Mouse (Mus musculus) heart, embryonic 10.5 days (tissue): ENCODE results near the gene Fmnl3. TPM values are rescaled to one million over a fixed set of nuclear protein-coding genes. Genes with fewer than 3 reads are reported as not detected.

Experiments
- DNase-seq: peaks from one replicate; pipeline ENCODE4 v3.0.0-alpha.2; 2017; ENCODE audit warnings: low spot score
- H3K27ac ChIP-seq: fragments of 300-500 bp; sonication (generic); 2 replicates; pipeline ENCODE4 v1.5.1; 2016; ENCODE audit warnings: mild to moderate bottlenecking
- H3K27me3 ChIP-seq: fragments of 300-500 bp; sonication (generic); 2 replicates; pipeline ENCODE4 v1.6.1; 2016; ENCODE audit warnings: mild to moderate bottlenecking; ENCODE audit not compliant: poor library complexity, insufficient read depth, severe bottlenecking
- H3K36me3 ChIP-seq: fragments of 300-500 bp; sonication (generic); 2 replicates; pipeline ENCODE4 v1.6.1; 2016; ENCODE audit warnings: mild to moderate bottlenecking, moderate library complexity
- H3K4me1 ChIP-seq: fragments of 300-500 bp; sonication (generic); 2 replicates; pipeline ENCODE4 v1.6.1; 2016; ENCODE audit warnings: mild to moderate bottlenecking
- H3K4me3 ChIP-seq: fragments of 300-500 bp; sonication (generic); 2 replicates; pipeline ENCODE4 v1.5.1; 2016; ENCODE audit warnings: mild to moderate bottlenecking, moderate library complexity
- H3K9me3 ChIP-seq: fragments of 300-500 bp; sonication (generic); 2 replicates; pipeline ENCODE4 v1.6.1; 2016; ENCODE audit warnings: mild to moderate bottlenecking, moderate library complexity
- WGBS: fragments of 180-500 bp; shearing (Covaris S2); methylation state at CpG from one replicate; pipeline ENCODE4 v1.1.7; 2016; 5-methylcytosine and 5-hydroxymethylcytosine counted together
- polyA plus RNA-seq: library from polyadenylated mRNA; unstranded; fragments of >200 nt; fragmentation: Nextera tagmentation; extraction: Ambion mirVana; gene quantifications from 2 replicates; pipeline ENCODE4 v1.2.1, GENCODE M21; 2016

Fmnl3 gene
- polyA plus RNA-seq, 1 experiment from 2014 or later, result 17.5 TPM

DNA sequence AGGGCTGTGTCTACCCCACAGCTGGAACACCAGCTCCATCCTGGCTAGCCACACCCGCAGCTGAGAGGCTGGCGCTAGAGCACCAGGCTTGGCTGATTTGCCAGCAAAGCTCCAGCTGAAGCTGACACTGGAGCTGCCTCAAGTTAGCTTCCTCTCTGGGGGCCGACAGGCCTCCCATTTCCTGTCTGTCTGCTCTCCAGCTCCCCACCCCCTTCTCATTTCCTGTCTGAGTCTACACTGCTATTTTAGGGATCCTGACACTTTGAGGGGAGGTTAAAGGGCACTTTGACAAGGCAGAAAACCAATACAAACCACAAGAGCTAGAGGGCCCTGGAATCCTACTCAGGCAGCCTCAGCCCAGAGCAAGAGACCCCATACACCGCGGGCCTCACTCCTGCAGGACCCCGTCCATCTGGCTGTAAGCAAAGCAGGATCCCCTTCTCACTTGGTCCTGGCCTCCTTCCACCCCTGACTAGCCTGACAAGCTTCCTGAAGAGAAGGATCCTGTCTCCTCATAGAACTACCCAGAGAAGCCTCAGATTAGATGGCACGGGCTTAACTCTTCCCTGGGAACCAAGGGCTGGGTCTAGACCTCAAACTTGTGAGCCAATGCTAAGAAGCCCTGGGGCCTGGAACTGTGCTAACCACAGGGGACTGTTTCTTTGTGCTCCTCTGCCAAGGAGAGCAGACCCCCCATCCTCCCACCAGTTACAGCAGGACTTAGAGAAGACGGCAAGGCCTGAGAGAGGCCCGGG is 37.2 kb downstream of the Fmnl3 start:
- Histone ChIP-seq H3K4me1 (peaks cover 92% of the 10 kb centered on the region), H3K27ac (peak overlapping the region; percentile 92), H3K4me3 (peak overlapping the region; percentile 31), H3K9me3 (no peaks in the 10 kb centered on the region), H3K36me3 (peaks cover 34% of the 10 kb centered on the region), H3K27me3 (no peaks in the 10 kb centered on the region)
- peak; percentile 91 for DNase-seq
- WGBS, result 27% methylated on average over 9 of the region's 9 CpGs

DNA sequence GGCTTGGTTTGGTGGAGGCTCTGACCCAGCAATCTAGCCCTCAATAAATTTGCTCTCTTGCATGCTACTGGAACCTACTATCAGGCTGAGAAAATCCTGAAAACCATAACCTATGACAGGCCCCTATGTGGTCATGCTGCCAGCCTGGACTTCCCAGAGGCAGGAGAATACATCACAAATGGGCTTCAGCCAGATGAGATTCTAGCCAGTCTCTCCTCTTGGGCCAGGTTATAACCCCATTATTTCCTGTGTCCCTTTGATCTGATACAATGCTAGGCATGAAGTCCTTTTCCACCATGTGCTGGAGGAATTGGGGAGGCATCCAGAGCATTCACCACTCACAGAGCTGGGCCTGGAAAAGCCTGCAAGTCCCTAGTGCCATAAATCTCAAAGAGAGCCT is 38.2 kb downstream of the Fmnl3 start:
- H3K4me3 ChIP-seq, result no peak overlapping the region
- H3K36me3 ChIP-seq, result peaks cover 43% of the 10 kb centered on the region
- no peak for DNase-seq
- H3K27ac ChIP-seq, result peak overlapping the region; percentile 92
- H3K4me1 ChIP-seq, result peaks cover 86% of the 10 kb centered on the region
- no peaks in the 10 kb centered on the region for H3K27me3 ChIP-seq
- H3K9me3 ChIP-seq, result no peaks in the 10 kb centered on the region

GRCm38 (mm10) chr15:99331341-99331740 is 38.9 kb downstream of the Fmnl3 start:
- WGBS, result 87% methylated on average over 5 of the region's 5 CpGs

GRCm38 (mm10) chr15:99330324-99330723 is 40.0 kb downstream of the Fmnl3 start:
- WGBS, result 58% methylated on average over 2 of the region's 2 CpGs

More at GRCm38 (mm10) chr15:99331341-99331740, 38.9 kb downstream of the Fmnl3 start:
- peak overlapping the region; percentile 92; the same call in 1 of the 2 replicates for H3K27ac ChIP-seq
- H3K36me3 ChIP-seq, result peaks cover 51% of the 10 kb centered on the region
- H3K27me3 ChIP-seq, result no peaks in the 10 kb centered on the region
- peaks cover 79% of the 10 kb centered on the region for H3K4me1 ChIP-seq
- H3K9me3 ChIP-seq, result no peaks in the 10 kb centered on the region
- no peak overlapping the region for H3K4me3 ChIP-seq
- no peak for DNase-seq

GRCm38 (mm10) chr15:99328011-99328410 is 42.3 kb downstream of the Fmnl3 start:
- no peak for DNase-seq
- H3K4me3 ChIP-seq, result no peak overlapping the region
- peaks cover 45% of the 10 kb centered on the region for H3K4me1 ChIP-seq
- no peaks in the 10 kb centered on the region for H3K27me3 ChIP-seq
- H3K36me3 ChIP-seq, result peaks cover 70% of the 10 kb centered on the region
- 0 out of 2 replicates have a peak overlapping the region, but pooled peaks have one; percentile 39 for H3K27ac ChIP-seq
- no peaks in the 10 kb centered on the region for H3K9me3 ChIP-seq
- 90% methylated on average over 5 of the region's 5 CpGs for WGBS

More at GRCm38 (mm10) chr15:99330324-99330723, 40.0 kb downstream of the Fmnl3 start:
- Histone ChIP-seq H3K36me3 (peaks cover 55% of the 10 kb centered on the region), H3K4me3 (no peak overlapping the region), H3K4me1 (peaks cover 69% of the 10 kb centered on the region), H3K27me3 (no peaks in the 10 kb centered on the region), H3K9me3 (no peaks in the 10 kb centered on the region), H3K27ac (peak overlapping the region; percentile 32)
- no peak for DNase-seq

GRCm38 (mm10) chr15:99326959-99327358 is 43.3 kb downstream of the Fmnl3 start:
- Histone ChIP-seq H3K4me1 (peaks cover 35% of the 10 kb centered on the region), H3K27ac (0 out of 2 replicates have a peak overlapping the region, but pooled peaks have one; percentile 57), H3K4me3 (no peak overlapping the region), H3K27me3 (no peaks in the 10 kb centered on the region), H3K36me3 (peaks cover 80% of the 10 kb centered on the region), H3K9me3 (no peaks in the 10 kb centered on the region)
- WGBS, result 65% methylated on average over 1 of the region's 1 CpGs
- no peak for DNase-seq

GRCm38 (mm10) chr15:99326407-99326806 is 43.9 kb downstream of the Fmnl3 start:
- DNase-seq, result no peak
- H3K9me3 ChIP-seq, result no peaks in the 10 kb centered on the region
- no peaks in the 10 kb centered on the region for H3K27me3 ChIP-seq
- H3K4me3 ChIP-seq, result no peak overlapping the region
- 37% methylated on average over 2 of the region's 2 CpGs for WGBS
- H3K4me1 ChIP-seq, result peaks cover 29% of the 10 kb centered on the region
- H3K36me3 ChIP-seq, result peaks cover 81% of the 10 kb centered on the region
- H3K27ac ChIP-seq, result peak overlapping the region; percentile 57; the same call in 1 of the 2 replicates

GRCm38 (mm10) chr15:99325598-99325997 is 44.7 kb downstream of the Fmnl3 start:
- H3K4me3 ChIP-seq, result no peak overlapping the region
- no peak overlapping the region for H3K27ac ChIP-seq
- DNase-seq, result no peak
- no peaks in the 10 kb centered on the region for H3K27me3 ChIP-seq
- peaks cover 86% of the 10 kb centered on the region for H3K36me3 ChIP-seq
- H3K4me1 ChIP-seq, result peaks cover 26% of the 10 kb centered on the region
- WGBS, result 89% methylated on average over 6 of the region's 6 CpGs
- H3K9me3 ChIP-seq, result no peaks in the 10 kb centered on the region

- no peak overlapping the region for H3K4me3 ChIP-seq
- 80% methylated on average over 9 of the region's 9 CpGs for WGBS
- H3K36me3 ChIP-seq, result peaks cover 94% of the 10 kb centered on the region
Observed at GRCm38 (mm10) chr15:99324151-99324550, 46.1 kb downstream of the Fmnl3 start.

DNA sequence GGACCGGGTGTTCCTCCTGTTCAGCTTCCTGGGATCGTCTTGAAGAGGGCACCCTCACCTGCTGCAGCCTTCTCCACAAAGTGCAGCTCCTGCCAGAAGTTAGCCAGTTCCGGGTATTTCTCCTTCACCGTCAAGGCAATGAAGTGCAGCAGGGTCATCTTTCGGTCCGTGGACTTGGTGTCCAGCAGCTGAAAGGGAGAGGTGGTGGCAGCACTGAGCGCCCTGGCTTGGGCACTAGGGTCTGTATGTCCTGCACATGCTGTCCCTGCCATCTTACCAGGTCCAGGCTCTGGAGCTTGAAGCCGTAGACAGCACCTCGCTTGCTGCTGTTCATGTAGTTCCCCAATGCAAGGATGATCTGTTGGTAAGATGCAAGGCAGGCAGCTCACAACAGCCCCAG is 49.3 kb downstream of the Fmnl3 start:
- 80% methylated on average over 9 of the region's 9 CpGs for WGBS
- Histone ChIP-seq H3K27ac (no peak overlapping the region), H3K4me3 (no peak overlapping the region), H3K27me3 (no peaks in the 10 kb centered on the region), H3K9me3 (no peaks in the 10 kb centered on the region), H3K4me1 (peaks cover 24% of the 10 kb centered on the region), H3K36me3 (peaks cover 95% of the 10 kb centered on the region)
- DNase-seq, result no peak

More at GRCm38 (mm10) chr15:99324151-99324550, 46.1 kb downstream of the Fmnl3 start:
- Histone ChIP-seq H3K9me3 (no peaks in the 10 kb centered on the region), H3K4me1 (peaks cover 19% of the 10 kb centered on the region), H3K27me3 (no peaks in the 10 kb centered on the region), H3K27ac (no peak overlapping the region)
- DNase-seq, result no peak

DNA sequence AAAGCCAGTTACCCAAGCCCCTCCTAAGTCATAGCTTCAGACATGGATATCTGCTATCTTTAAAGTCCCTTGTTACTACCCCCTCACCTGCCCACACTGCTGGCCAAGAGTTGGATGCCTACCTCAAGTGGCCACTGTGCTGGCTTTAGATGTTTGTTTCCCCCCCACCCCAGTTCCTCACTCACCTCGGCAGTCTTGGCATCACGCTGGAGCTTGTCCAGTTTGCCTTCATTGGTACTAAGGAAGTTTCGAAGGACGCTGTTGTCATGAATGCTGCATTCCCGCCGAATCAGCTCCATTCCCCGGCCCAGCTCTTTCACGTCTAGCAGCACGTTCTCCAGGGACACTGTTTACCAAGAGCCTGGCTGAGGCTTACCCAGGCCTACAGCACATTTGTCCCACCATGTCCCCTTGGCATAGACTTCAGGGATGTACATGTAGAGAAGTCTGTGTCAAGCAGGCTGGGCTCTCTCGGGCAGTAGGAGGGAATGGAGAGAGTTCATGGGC is 50.1 kb downstream of the Fmnl3 start:
- Histone ChIP-seq H3K36me3 (peaks cover 99% of the 10 kb centered on the region), H3K27me3 (no peaks in the 10 kb centered on the region)
- WGBS, result 82% methylated on average over 10 of the region's 10 CpGs

GRCm38 (mm10) chr15:99319411-99319871 is 50.8 kb downstream of the Fmnl3 start:
- H3K4me1 ChIP-seq, result peaks cover 24% of the 10 kb centered on the region; the same call in 1 of the 2 replicates
- peaks cover 99% of the 10 kb centered on the region for H3K36me3 ChIP-seq
- peak overlapping the region; percentile 25; the same call in 1 of the 2 replicates for H3K27ac ChIP-seq
- no peaks in the 10 kb centered on the region for H3K9me3 ChIP-seq
- H3K27me3 ChIP-seq, result no peaks in the 10 kb centered on the region
- DNase-seq, result no peak
- 63% methylated on average over 3 of the region's 3 CpGs for WGBS
- no peak overlapping the region for H3K4me3 ChIP-seq

More for the DNA sequence above, 50.1 kb downstream of the Fmnl3 start:
- peak overlapping the region; percentile 25; the same call in 1 of the 2 replicates for H3K27ac ChIP-seq
- H3K4me1 ChIP-seq, result peaks cover 24% of the 10 kb centered on the region
- DNase-seq, result no peak
- no peaks in the 10 kb centered on the region for H3K9me3 ChIP-seq
- no peak overlapping the region for H3K4me3 ChIP-seq

DNA sequence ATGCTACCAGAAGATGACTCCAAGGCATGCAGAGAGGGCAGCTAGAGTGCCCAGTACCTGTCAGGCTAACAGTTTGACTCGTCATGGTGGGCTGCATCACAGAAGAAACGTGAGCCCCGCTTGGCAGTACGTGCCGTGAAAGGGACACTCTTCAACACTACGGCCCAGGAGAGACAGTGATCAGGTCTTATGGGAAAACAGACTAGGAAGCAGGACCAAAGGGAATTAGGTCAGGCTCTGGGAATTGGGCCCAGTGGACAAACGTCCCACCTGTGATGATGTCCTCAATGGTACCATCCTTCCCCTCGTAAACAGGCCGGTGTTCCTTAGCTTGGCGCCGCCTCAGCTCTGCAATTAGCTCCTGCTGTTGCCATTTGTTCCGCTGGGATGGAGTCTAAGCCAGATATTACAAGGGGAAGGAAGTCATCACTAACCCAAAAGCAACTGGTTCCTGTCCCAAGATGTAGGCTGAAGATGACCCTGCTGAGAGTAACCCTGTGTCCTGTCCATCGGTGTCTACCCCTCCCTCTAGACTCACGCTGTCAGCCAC is 51.3 kb downstream of the Fmnl3 start:
- Histone ChIP-seq H3K27ac (no peak overlapping the region), H3K4me3 (no peak overlapping the region), H3K36me3 (peaks cover 99% of the 10 kb centered on the region), H3K9me3 (no peaks in the 10 kb centered on the region), H3K4me1 (peaks cover 24% of the 10 kb centered on the region; the same call in 1 of the 2 replicates), H3K27me3 (no peaks in the 10 kb centered on the region)
- whole genome bisulfite sequencing, result 87% methylated on average over 14 of the region's 14 CpGs
- no peak for DNase-seq
